Mouse (Mus musculus) skeletal muscle tissue, adult 2 months (tissue): ENCODE measurements around the gene Arsj.

Experiments used
- DNase-seq: peaks from one replicate; pipeline ENCODE4 v3.0.0-alpha.2; 2012; ENCODE audit warnings: low read depth, low spot score

The Arsj gene

GRCm38 (mm10) chr3:126400726-126401125 lies 37.2 kb downstream of the Arsj start:
- no peak for DNase-seq

GRCm38 (mm10) chr3:126402836-126403235 lies 39.4 kb downstream of the Arsj start:
- DNase-seq, result peak; percentile 45

GRCm38 (mm10) chr3:126404199-126404598 lies 40.7 kb downstream of the Arsj start:
- DNase-seq, result no peak

- no peak for DNase-seq
Measured at GRCm38 (mm10) chr3:126430524-126431064, 67.1 kb downstream of the Arsj start.

GRCm38 (mm10) chr3:126439331-126439730 lies 75.8 kb downstream of the Arsj start:
- DNase-seq, result no peak

GRCm38 (mm10) chr3:126449058-126449457 lies 85.6 kb downstream of the Arsj start:
- DNase-seq, result no peak

GRCm38 (mm10) chr3:126449515-126449914 lies 86.0 kb downstream of the Arsj start:
- no peak for DNase-seq

GRCm38 (mm10) chr3:126455787-126456482 lies 92.5 kb downstream of the Arsj start:
- DNase-seq, result no peak

- DNase-seq, result peak; percentile 5
Measured at GRCm38 (mm10) chr3:126463119-126463815, 99.8 kb downstream of the Arsj start.

- DNase-seq, result no peak
Measured at GRCm38 (mm10) chr3:126464262-126464661, 100.8 kb downstream of the Arsj start.
